Mouse (Mus musculus) hindbrain, embryonic 11.5 days (tissue): Measurements from ENCODE around the gene Trappc11. TPM values are rescaled to one million over a fixed set of nuclear protein-coding genes. Genes with fewer than 3 reads are reported as not detected.
"Not testable (repeated sequence)": the region's sequence is repeated elsewhere in the genome, so short reads cannot be mapped to it uniquely, and the experiment has no call there.

Experiments used
- ATAC-seq: fragments of 200-750 bp; cut with Nextera tagmentation; 2 replicates; pipeline ENCODE4 v1.8.0; 2017; ENCODE audit warnings: mild to moderate bottlenecking, moderate TSS enrichment, moderate library complexity; ENCODE audit not compliant: low FRiP score
- DNase-seq: peaks from one replicate; pipeline ENCODE4 v3.0.0-alpha.2; 2015; ENCODE audit warnings: low spot score
- H3K27ac ChIP-seq: fragments of 300-500 bp; sonication (generic); 2 replicates; pipeline ENCODE4 v1.5.1; 2014; ENCODE audit warnings: mild to moderate bottlenecking, low read depth, low read length
- H3K27me3 ChIP-seq: fragments of 300-500 bp; sonication (generic); 2 replicates; pipeline ENCODE4 v1.6.1; 2014; ENCODE audit warnings: mild to moderate bottlenecking, low read length, moderate library complexity, mixed read lengths; ENCODE audit not compliant: control insufficient read depth, insufficient read depth
- H3K36me3 ChIP-seq: fragments of 300-500 bp; sonication (generic); 2 replicates; pipeline ENCODE4 v1.6.1; 2014; ENCODE audit warnings: mild to moderate bottlenecking, low read length, moderate library complexity, mixed read lengths; ENCODE audit not compliant: control insufficient read depth, insufficient read depth
- H3K4me1 ChIP-seq: fragments of 300-500 bp; sonication (generic); replicated peaks from 2 replicates; pipeline ENCODE4 v1.6.1; 2014; ENCODE audit warnings: low read length, mixed read lengths; ENCODE audit not compliant: control insufficient read depth, insufficient read depth
- H3K4me2 ChIP-seq: fragments of 300-500 bp; sonication (generic); replicated peaks from 2 replicates; pipeline ENCODE4 v1.6.1; 2014; ENCODE audit warnings: mild to moderate bottlenecking, low read depth, low read length
- H3K4me3 ChIP-seq: fragments of 300-500 bp; sonication (generic); 2 replicates; pipeline ENCODE4 v1.5.1; 2014; ENCODE audit warnings: low read depth, low read length
- H3K9ac ChIP-seq: fragments of 300-500 bp; sonication (generic); 2 replicates; pipeline ENCODE4 v1.6.1; 2014; ENCODE audit warnings: low read depth, low read length
- H3K9me3 ChIP-seq: fragments of 300-500 bp; sonication (generic); 2 replicates; pipeline ENCODE4 v1.6.1; 2016; ENCODE audit warnings: low read length; ENCODE audit not compliant: control insufficient read depth
- WGBS: fragments of 180-500 bp; shearing (Covaris S2); extraction: QIAGEN DNeasy Blood & Tissue Kit; methylation state at CpG from one replicate; pipeline ENCODE4 v1.1.7; 2014; 5-methylcytosine and 5-hydroxymethylcytosine counted together
- polyA plus RNA-seq: library from polyadenylated mRNA; unstranded; fragments of >200 nt; fragmentation: Nextera tagmentation; extraction: Ambion mirVana; gene quantifications from 2 replicates; pipeline ENCODE4 v1.2.1, GENCODE M21; 2014

Trappc11 gene
- polyA plus RNA-seq, 1 experiment from 2014 or later, result 44.5 TPM

DNA sequence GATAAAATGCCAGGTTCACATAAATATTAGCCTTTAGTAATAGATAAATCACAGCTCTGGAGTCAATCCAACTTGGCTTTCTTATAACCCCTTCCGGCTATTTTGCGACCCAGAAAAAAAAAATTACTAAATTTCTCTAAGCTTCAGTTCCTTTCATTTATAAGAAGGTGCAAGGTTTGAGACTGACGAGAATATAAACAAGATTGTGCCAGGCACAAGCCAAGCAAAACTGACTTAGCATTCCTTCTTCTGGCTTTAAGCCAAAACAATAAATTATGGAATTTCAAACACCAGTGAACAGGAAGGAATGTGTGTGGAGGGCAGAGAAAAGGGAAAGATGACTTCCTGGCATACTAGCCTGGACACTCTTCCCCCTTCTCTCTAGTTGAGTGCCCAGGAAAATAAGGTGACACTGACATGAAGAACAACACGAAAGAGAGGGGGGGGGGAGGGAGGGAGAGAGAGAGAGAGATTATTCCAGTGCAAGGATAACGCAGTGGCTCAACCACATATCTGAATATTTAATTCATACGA lies 74.0 kb downstream of the Trappc11 start:
- Histone ChIP-seq H3K36me3 (no peaks in the 10 kb centered on the region), H3K27me3 (no peaks in the 10 kb centered on the region), H3K9me3 (peaks cover 3% of the 10 kb centered on the region; the same call in 1 of the 2 replicates), H3K27ac (no peak overlapping the region), H3K4me3 (no peak overlapping the region), H3K4me1 (no peaks in the 10 kb centered on the region), H3K4me2 (no peak overlapping the region), H3K9ac (no peak overlapping the region)
- no peak for DNase-seq
- WGBS, result 90% methylated on average over 6 of the region's 6 CpGs
- ATAC-seq, result no peak

DNA sequence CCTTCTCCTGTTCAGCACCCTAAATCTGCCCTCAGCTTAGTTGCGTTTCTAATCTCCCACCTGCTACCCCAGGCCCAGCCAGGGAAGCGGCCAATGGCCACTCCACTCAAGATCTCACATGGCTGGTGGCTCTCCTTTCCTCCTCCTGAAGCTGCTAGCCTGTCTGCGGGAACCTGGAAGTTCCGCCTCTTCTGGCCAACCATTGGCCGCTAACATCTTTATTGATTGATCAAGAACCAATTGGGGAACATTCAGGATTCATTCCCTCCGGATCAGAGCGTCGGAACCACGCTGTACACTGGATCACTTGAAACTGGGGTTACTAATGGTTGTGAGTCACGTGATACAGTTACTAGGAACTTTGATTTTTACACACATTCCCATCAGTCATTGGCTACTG lies 74.7 kb downstream of the Trappc11 start:
- ATAC-seq (no peak), DNase-seq (no peak)
- Histone ChIP-seq H3K4me2 (no peak overlapping the region), H3K4me1 (no peaks in the 10 kb centered on the region), H3K27ac (no peak overlapping the region), H3K9me3 (peaks cover 3% of the 10 kb centered on the region; the same call in 1 of the 2 replicates), H3K27me3 (no peaks in the 10 kb centered on the region), H3K36me3 (no peaks in the 10 kb centered on the region), H3K9ac (no peak overlapping the region), H3K4me3 (no peak overlapping the region)
- 91% methylated on average over 10 of the region's 10 CpGs for WGBS

DNA sequence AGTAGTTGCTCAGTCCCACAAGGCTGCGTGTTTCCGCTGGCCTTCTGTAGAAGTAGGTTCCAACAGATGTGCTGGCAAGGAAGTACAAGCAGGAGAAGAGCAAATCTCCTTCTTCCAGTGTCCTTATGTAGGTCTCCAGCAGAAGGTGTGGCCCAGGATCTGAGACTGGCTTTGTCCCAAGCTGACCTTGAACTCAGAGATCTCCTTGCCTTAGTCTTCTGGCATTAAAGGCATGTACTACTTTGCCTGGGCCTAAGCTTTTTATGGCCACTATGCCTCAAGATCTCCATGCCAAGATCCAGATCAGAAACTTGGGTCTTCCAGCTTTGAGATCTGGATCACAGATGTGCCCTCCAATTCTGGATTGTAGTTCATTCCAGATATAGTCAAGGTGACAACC lies 84.1 kb downstream of the Trappc11 start:
- H3K36me3 ChIP-seq, DNase-seq, H3K9me3 ChIP-seq, H3K4me1 ChIP-seq, H3K27ac ChIP-seq, ATAC-seq, H3K27me3 ChIP-seq, H3K9ac ChIP-seq, H3K4me3 ChIP-seq, H3K4me2 ChIP-seq: not testable (repeated sequence)
- WGBS, result 98% methylated on average over 2 of the region's 2 CpGs

DNA sequence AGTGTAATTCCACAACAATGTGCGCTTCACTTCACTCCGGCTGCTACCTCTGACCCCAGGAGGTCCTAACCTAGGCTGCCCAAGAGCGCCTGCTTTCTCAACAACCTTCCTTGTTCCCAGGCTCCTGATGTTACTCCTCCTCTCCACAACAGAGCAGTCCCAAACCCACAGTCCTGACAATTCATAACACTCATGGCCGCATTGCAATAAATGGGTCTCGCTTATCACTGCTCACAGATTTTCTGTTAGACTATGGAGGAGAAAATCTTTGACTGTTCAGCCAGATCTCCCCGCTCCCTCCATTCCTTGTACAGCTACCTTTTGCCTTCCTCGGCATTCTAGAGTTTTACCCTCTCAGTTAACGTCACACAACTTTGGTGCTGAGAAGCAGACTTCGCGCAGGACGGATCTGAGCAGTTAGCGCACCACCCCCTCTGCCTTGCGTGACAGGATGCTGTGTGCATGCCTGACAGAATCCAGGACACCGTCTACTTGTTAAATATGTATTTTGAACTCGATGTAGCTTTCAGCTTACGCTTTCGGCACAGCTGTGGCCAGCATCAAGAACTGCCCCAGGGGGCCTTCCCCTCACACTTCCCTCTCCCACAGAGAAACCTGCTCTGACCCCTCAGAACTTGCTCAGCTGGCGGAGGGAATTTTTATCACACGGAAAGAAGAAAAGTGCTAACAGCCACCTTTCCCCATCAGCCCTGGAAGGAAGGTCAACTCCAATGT lies 86.8 kb downstream of the Trappc11 start, which contains the start of gene Stox2:
Gene Stox2 (minus strand): TSS at position 51 of the 735 bp plus-strand sequence.
- Histone ChIP-seq H3K4me3 (no peak within 1 kb of the TSS), H3K27me3 (no peaks in the 10 kb centered on the region), H3K4me1 (no peaks in the 10 kb centered on the region), H3K4me2 (no peak within 1 kb of the TSS), H3K27ac (no peak within 1 kb of the TSS), H3K36me3 (no peaks in the 10 kb centered on the region), H3K9ac (no peak within 1 kb of the TSS), H3K9me3 (no peaks in the 10 kb centered on the region)
- DNase-seq (no peak), ATAC-seq (no peak)
- 80% methylated on average over 19 of the region's 19 CpGs for WGBS

Other genes with a start within 250 kb of the Trappc11 start
- gene Stox2, start 87.1 kb downstream of the Trappc11 start, polyA plus RNA-seq, result 27.8 and 36.9 TPM in 2 replicates
- 56.8 and 57.8 TPM in 2 replicates for gene Rwdd4a, start 194 bp upstream of the Trappc11 start, polyA plus RNA-seq
- 13.2 and 13.3 TPM in 2 replicates for gene Ing2, start 142.1 kb upstream of the Trappc11 start, polyA plus RNA-seq
- gene Cdkn2aip, start 180.5 kb upstream of the Trappc11 start, polyA plus RNA-seq, result 46.3 and 50.8 TPM in 2 replicates